Mouse (Mus musculus) neural tube, embryonic 11.5 days (tissue): ENCODE data around the gene Fgd2. TPM values are rescaled to one million over a fixed set of nuclear protein-coding genes. Genes with fewer than 3 reads are reported as not detected.
A peak's percentile ranks its signal among the peaks of the same experiment; 100 is the strongest.

Source experiments
- ATAC-seq: fragments of 200-750 bp; cut with Nextera tagmentation; 2 replicates; pipeline ENCODE4 v1.8.0; 2017; ENCODE audit warnings: moderate number of reproducible peaks, mild to moderate bottlenecking, moderate TSS enrichment, moderate library complexity; ENCODE audit not compliant: insufficient read depth, low FRiP score, low TSS enrichment
- DNase-seq: peaks from one replicate; pipeline ENCODE4 v3.0.0-alpha.2; 2015; ENCODE audit warnings: low spot score
- H3K27ac ChIP-seq: fragments of 300-500 bp; sonication (generic); 2 replicates; pipeline ENCODE4 v1.5.1; 2014; ENCODE audit warnings: low read depth, mild to moderate bottlenecking, low read length
- H3K27me3 ChIP-seq: fragments of 300-500 bp; sonication (generic); 2 replicates; pipeline ENCODE4 v1.6.1; 2014; ENCODE audit warnings: mild to moderate bottlenecking, low read length, mixed read lengths; ENCODE audit not compliant: control insufficient read depth, insufficient read depth
- H3K36me3 ChIP-seq: fragments of 300-500 bp; sonication (generic); 2 replicates; pipeline ENCODE4 v1.6.1; 2014; ENCODE audit warnings: mild to moderate bottlenecking, low read length, moderate library complexity, mixed read lengths; ENCODE audit not compliant: control insufficient read depth, insufficient read depth
- H3K4me1 ChIP-seq: fragments of 300-500 bp; sonication (generic); 2 replicates; pipeline ENCODE4 v1.6.1; 2014; ENCODE audit warnings: low read length, mixed read lengths; ENCODE audit not compliant: control insufficient read depth, insufficient read depth
- H3K4me2 ChIP-seq: fragments of 300-500 bp; sonication (generic); 2 replicates; pipeline ENCODE4 v1.6.1; 2014; ENCODE audit warnings: low read depth, mild to moderate bottlenecking, moderate library complexity
- H3K4me3 ChIP-seq: fragments of 300-500 bp; sonication (generic); 2 replicates; pipeline ENCODE4 v1.5.1; 2014; ENCODE audit warnings: low read depth, low read length
- H3K9ac ChIP-seq: fragments of 300-500 bp; sonication (generic); 2 replicates; pipeline ENCODE4 v1.6.1; 2014; ENCODE audit warnings: mild to moderate bottlenecking, low read length
- H3K9me3 ChIP-seq: fragments of 300-500 bp; sonication (generic); 2 replicates; pipeline ENCODE4 v1.6.1; 2016; ENCODE audit warnings: low read length; ENCODE audit not compliant: control insufficient read depth
- WGBS: fragments of 180-500 bp; shearing (Covaris S2); extraction: QIAGEN DNeasy Blood & Tissue Kit; methylation state at CpG from one replicate; pipeline ENCODE4 v1.1.7; 2014; 5-methylcytosine and 5-hydroxymethylcytosine counted together
- polyA plus RNA-seq: library from polyadenylated mRNA; unstranded; fragments of >200 nt; fragmentation: Nextera tagmentation; extraction: Ambion mirVana; gene quantifications from 2 replicates; pipeline ENCODE4 v1.2.1, GENCODE M21; 2014

The Fgd2 gene
- polyA plus RNA-seq, 1 experiment from 2014 or later: 2.8 TPM

DNA sequence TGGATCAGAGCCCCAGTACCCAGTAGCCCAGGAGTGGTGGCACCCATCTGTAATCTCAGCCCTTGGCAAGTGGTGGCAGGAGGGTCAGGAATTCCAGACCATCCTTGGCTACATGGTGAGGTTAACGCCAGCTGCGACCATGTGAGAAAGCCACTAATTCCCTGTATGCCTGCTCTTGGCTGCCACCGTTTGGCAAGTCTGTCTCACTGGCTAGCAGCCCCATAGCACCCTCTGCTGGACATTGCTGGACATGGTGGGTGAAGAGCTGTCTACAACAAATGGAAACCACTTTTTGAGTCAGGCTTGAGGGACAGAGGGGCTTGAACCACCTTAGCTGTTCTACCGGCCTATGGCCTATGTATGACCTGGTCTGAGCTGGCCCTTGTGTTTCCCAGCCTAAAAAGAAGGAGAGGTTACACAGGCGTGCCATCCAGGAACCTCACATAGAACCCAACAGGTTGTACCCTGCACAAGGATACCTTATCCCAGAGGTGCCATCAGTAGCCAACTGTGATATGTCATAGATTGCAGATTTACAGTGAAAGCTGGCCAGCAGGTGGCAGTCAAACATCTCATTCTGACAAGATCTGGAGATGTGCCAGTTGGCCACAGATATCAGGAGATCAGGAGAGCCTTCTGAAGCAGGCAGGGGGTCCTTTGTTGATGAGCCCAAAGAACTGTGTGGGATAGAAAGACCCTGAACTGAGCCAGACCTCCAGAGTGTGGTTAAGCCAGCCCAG lies 10.4 kb downstream of the Fgd2 start:
- peak; percentile 91 for DNase-seq
- Histone ChIP-seq H3K4me1 (no peaks in the 10 kb centered on the region), H3K9ac (no peak overlapping the region), H3K27me3 (no peaks in the 10 kb centered on the region), H3K27ac (no peak overlapping the region), H3K4me2 (no peak overlapping the region), H3K9me3 (no peaks in the 10 kb centered on the region), H3K4me3 (no peak overlapping the region), H3K36me3 (no peaks in the 10 kb centered on the region)
- 3% methylated on average over 5 of the region's 5 CpGs for WGBS
- no peak for ATAC-seq

DNA sequence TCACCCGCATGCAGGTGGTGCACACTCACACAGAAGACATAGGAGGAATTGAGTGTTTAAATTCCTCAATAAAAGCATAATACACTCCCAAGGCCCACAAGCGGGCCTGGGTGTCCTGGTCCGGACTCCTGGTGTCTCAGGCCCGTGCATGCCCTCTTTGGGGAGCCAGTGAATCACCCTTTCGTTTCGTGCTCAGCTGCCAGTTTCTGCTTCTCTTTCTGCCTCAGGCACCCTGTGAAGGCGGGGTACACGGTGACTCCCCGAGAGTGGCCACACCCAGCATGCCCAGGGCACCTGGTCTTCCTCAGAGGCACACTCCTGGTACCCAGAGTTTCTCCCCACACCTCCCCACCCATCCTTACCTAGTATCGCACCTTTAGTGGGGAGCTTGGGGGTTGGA lies 15.2 kb downstream of the Fgd2 start:
- no peak for ATAC-seq
- H3K4me1 ChIP-seq: no peaks in the 10 kb centered on the region
- H3K27me3 ChIP-seq: no peaks in the 10 kb centered on the region
- no peak overlapping the region for H3K9ac ChIP-seq
- WGBS: 86% methylated on average over 10 of the region's 10 CpGs
- no peak overlapping the region for H3K4me2 ChIP-seq
- no peaks in the 10 kb centered on the region for H3K36me3 ChIP-seq
- H3K27ac ChIP-seq: no peak overlapping the region
- no peak overlapping the region for H3K4me3 ChIP-seq
- DNase-seq: no peak
- no peaks in the 10 kb centered on the region for H3K9me3 ChIP-seq

DNA sequence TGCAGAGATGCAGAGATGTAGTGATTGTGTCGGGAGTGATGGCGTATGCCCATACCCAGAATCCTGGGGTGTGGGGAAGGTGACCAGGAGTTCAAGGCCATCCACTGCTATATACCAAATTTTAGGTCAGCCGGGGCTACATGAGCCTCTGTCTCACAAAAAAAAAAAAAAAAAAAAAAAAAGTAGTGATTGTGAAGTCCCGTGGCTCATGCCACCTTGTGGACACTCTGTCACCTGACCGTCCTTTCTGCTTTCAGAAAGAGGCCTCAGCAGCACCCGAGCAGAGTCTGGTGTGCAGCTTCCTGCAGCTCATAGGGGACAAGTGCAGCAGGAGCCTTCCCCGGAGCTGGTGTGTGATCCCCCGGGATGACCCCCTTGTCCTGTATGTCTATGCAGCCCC lies 17.3 kb downstream of the Fgd2 start:
- Histone ChIP-seq H3K27ac (no peak overlapping the region), H3K4me3 (no peak overlapping the region), H3K4me1 (no peaks in the 10 kb centered on the region), H3K4me2 (no peak overlapping the region), H3K9ac (no peak overlapping the region), H3K27me3 (no peaks in the 10 kb centered on the region), H3K36me3 (no peaks in the 10 kb centered on the region), H3K9me3 (no peaks in the 10 kb centered on the region)
- WGBS: 70% methylated on average over 8 of the region's 8 CpGs
- no peak for ATAC-seq
- DNase-seq: no peak

DNA sequence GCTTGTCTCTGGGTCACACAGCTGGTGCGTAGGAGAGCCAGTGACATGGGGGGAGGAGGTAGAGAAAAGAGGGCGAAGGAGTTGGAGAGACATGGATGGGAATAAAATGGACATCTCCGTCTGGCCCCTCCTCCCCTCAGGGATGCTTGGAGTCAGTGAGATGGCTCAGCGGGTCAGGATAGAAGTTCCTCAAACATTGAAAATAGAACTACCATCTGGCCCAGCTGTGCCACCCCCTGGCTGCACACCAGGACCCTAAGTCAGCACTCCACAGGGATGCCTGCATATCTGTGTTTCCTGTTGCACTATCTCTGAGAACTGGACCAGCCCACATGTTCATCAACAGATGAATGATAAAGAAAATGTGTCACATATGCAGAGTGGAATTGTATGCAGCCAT lies 19.5 kb downstream of the Fgd2 start:
- no peaks in the 10 kb centered on the region for H3K4me1 ChIP-seq
- DNase-seq (no peak), ATAC-seq (no peak)
- no peak overlapping the region for H3K9ac ChIP-seq
- whole genome bisulfite sequencing: 76% methylated on average over 4 of the region's 4 CpGs
- H3K9me3 ChIP-seq: no peaks in the 10 kb centered on the region
- H3K4me3 ChIP-seq: no peak overlapping the region
- H3K36me3 ChIP-seq: no peaks in the 10 kb centered on the region
- no peak overlapping the region for H3K4me2 ChIP-seq
- no peaks in the 10 kb centered on the region for H3K27me3 ChIP-seq
- H3K27ac ChIP-seq: no peak overlapping the region

DNA sequence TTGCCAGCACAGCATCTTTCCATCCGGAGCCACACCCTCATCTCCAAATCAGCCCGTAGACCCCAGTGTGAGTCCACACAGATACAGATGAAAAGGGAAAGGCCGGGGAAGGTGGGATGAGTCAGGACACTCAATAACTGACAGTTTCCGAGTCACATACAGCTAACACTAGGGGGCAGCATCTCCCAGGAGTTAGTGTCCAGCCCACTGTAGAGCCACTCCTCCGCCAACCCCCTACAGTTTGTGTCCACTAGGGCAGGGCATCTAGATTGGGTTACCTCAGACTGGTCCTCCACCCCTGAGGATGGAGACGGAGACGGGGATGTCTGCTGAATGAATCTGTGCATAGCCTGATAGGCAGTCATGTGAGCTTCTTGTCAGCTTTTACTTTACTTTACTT lies 20.8 kb downstream of the Fgd2 start:
- Histone ChIP-seq H3K9ac (no peak overlapping the region), H3K27ac (no peak overlapping the region), H3K27me3 (no peaks in the 10 kb centered on the region), H3K4me1 (no peaks in the 10 kb centered on the region), H3K4me3 (no peak overlapping the region), H3K4me2 (no peak overlapping the region), H3K9me3 (no peaks in the 10 kb centered on the region), H3K36me3 (no peaks in the 10 kb centered on the region)
- 20% methylated on average over 7 of the region's 7 CpGs for WGBS
- peak; percentile 41; the same call in 1 of the 2 replicates for ATAC-seq
- DNase-seq: peak; percentile 80

DNA sequence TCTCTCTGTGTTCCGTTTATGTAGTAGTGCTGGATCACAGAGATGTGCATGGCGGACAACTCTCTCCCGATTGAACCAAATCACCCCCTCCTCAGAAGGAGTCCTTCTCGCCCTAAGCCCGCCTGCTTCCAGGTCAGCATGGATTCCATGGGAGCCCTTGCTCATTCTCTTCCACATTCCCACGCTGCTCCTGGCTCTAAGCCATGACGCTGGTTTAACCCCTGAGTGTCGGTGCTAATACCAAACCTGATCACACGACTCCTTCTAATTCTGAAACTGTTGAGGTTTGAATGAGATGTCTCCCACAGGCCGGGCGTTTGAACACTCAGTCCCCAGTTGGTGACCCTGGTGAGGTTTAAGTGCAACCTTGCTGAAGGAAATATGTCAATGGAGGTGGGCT lies 21.7 kb downstream of the Fgd2 start:
- Histone ChIP-seq H3K27me3 (no peaks in the 10 kb centered on the region), H3K4me2 (no peak overlapping the region), H3K4me1 (no peaks in the 10 kb centered on the region), H3K9me3 (no peaks in the 10 kb centered on the region), H3K36me3 (no peaks in the 10 kb centered on the region), H3K4me3 (no peak overlapping the region), H3K9ac (no peak overlapping the region), H3K27ac (no peak overlapping the region)
- 81% methylated on average over 11 of the region's 11 CpGs for WGBS
- no peak for ATAC-seq
- no peak for DNase-seq

DNA sequence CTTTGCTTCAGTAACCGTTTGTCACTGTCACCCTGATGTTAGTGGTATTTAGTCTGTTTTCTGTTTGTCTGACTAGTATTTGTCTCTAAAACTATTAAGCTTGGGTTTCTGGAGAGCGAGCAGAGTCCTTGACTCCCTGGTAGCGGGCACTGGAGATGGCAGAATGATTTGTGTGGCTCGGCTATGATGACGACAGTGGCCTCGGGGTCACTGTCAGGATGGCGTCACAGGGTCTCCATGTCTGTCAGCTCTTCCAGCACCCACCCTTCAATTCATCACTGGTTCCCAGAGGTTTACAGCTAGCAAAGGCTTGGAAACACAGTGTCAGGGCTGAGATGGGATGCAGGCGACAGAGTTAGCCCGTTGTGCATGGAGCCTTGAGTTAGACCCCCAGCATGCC lies 23.2 kb downstream of the Fgd2 start:
- Histone ChIP-seq H3K27ac (no peak overlapping the region), H3K9ac (no peak overlapping the region), H3K4me2 (no peak overlapping the region), H3K9me3 (no peaks in the 10 kb centered on the region), H3K4me3 (no peak overlapping the region), H3K4me1 (no peaks in the 10 kb centered on the region), H3K36me3 (no peaks in the 10 kb centered on the region), H3K27me3 (no peaks in the 10 kb centered on the region)
- 68% methylated on average over 9 of the region's 9 CpGs for WGBS
- DNase-seq (no peak), ATAC-seq (no peak)

DNA sequence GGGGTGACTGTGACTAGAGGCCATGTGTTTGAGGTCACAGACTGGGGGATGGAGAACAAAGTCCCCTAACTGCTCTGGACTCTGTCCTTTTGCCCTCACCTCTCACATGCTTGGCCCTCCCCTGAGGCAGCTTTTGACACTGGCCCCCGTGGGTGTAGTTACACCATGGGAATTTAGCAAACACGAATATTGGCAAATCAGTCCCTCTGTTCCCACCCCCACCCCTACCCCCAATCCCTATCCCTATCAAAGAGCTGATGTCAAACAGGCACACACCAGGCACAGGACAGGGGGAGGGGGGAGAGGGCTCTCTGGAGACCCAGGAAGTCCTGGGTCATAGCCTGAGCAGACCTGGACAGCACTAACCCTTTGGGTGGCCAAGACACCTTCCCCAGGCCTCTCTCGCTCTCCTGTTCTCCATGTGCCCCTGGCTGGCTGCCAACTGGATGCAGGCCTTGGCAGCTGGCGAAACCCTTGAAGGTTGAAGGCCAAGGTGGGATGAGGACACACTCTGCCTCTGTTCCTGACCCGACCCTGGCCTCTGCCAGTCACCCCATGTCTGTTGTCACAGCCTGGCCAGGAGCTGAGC lies 24.2 kb downstream of the Fgd2 start:
- DNase-seq: no peak
- H3K4me2 ChIP-seq: no peak overlapping the region
- no peaks in the 10 kb centered on the region for H3K9me3 ChIP-seq
- H3K4me1 ChIP-seq: no peaks in the 10 kb centered on the region
- H3K36me3 ChIP-seq: no peaks in the 10 kb centered on the region
- H3K27me3 ChIP-seq: no peaks in the 10 kb centered on the region
- no peak overlapping the region for H3K9ac ChIP-seq
- no peak overlapping the region for H3K4me3 ChIP-seq
- 62% methylated on average over 5 of the region's 5 CpGs for WGBS
- no peak for ATAC-seq
- no peak overlapping the region for H3K27ac ChIP-seq

DNA sequence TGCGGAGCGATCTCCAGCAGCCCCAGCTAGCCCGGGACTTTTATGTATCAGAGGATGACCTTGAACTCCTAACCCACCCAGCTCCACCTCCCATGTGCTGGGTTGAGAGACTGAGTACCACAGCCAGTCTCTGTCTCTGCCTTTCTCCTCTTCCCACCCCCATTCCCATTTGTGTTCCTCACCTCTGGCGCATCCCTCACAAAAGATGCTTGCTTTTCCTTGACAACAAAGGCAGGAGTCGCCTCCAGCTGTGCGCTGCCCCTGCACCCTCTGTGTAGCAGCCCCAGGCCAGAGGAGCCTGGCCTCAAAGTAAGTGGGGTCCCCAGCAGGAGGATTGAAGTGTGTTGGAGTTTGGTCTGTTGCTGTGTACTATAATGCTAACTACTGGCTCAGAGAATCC lies 25.0 kb downstream of the Fgd2 start:
- no peaks in the 10 kb centered on the region for H3K36me3 ChIP-seq
- no peaks in the 10 kb centered on the region for H3K9me3 ChIP-seq
- 24% methylated on average over 6 of the region's 6 CpGs for WGBS
- no peaks in the 10 kb centered on the region for H3K27me3 ChIP-seq
- H3K4me3 ChIP-seq: no peak overlapping the region
- H3K4me2 ChIP-seq: no peak overlapping the region
- no peak overlapping the region for H3K9ac ChIP-seq
- ATAC-seq (no peak), DNase-seq (no peak)
- no peaks in the 10 kb centered on the region for H3K4me1 ChIP-seq
- H3K27ac ChIP-seq: no peak overlapping the region
